Mouse (Mus musculus) stomach, postnatal 0 days (tissue): ENCODE measurements around the gene Ngdn. TPM values are rescaled to one million over a fixed set of nuclear protein-coding genes. Genes with fewer than 3 reads are reported as not detected.

Experiments used
- ATAC-seq: fragments of 200-750 bp; cut with Nextera tagmentation; 2 replicates; pipeline ENCODE4 v1.8.0; 2017; ENCODE audit not compliant: low FRiP score, low TSS enrichment
- DNase-seq: peaks from one replicate; pipeline ENCODE4 v3.0.0-alpha.2; 2016; ENCODE audit warnings: low spot score
- H3K27ac ChIP-seq: fragments of 300-500 bp; sonication (generic); replicated peaks from 2 replicates; pipeline ENCODE4 v1.5.1; 2014; ENCODE audit warnings: mild to moderate bottlenecking, control low read depth
- H3K27me3 ChIP-seq: fragments of 300-500 bp; sonication (generic); 2 replicates; pipeline ENCODE4 v1.6.1; 2014; ENCODE audit warnings: low read length; ENCODE audit not compliant: control insufficient read depth, insufficient read depth
- H3K36me3 ChIP-seq: fragments of 300-500 bp; sonication (generic); 2 replicates; pipeline ENCODE4 v1.6.1; 2014; ENCODE audit warnings: low read length, mixed read lengths; ENCODE audit not compliant: control insufficient read depth, insufficient read depth
- H3K4me1 ChIP-seq: fragments of 300-500 bp; sonication (generic); replicated peaks from 2 replicates; pipeline ENCODE4 v1.6.1; 2014; ENCODE audit warnings: antibody characterized with exemption; ENCODE audit not compliant: control insufficient read depth, insufficient read depth
- H3K4me2 ChIP-seq: fragments of 300-500 bp; sonication (generic); replicated peaks from 2 replicates; pipeline ENCODE4 v1.6.1; 2014; ENCODE audit warnings: low read depth, mild to moderate bottlenecking, control low read depth, moderate library complexity
- H3K4me3 ChIP-seq: fragments of 300-500 bp; sonication (generic); 2 replicates; pipeline ENCODE4 v1.5.1; 2014; ENCODE audit warnings: low read depth, low read length, control low read depth
- H3K9ac ChIP-seq: fragments of 300-500 bp; sonication (generic); 2 replicates; pipeline ENCODE4 v1.6.1; 2014; ENCODE audit warnings: mild to moderate bottlenecking, low read length, control low read depth, mixed read lengths
- H3K9me3 ChIP-seq: fragments of 300-500 bp; sonication (generic); 2 replicates; pipeline ENCODE4 v1.6.1; 2016; ENCODE audit warnings: low read length; ENCODE audit not compliant: control insufficient read depth
- CTCF ChIP-seq: IDR thresholded peaks from 2 replicates; pipeline ENCODE4 v1.5.1; 2016; ENCODE audit warnings: antibody characterized with exemption, low read depth, mild to moderate bottlenecking, moderate library complexity
- EP300 ChIP-seq: optimal IDR thresholded peaks from 2 replicates; pipeline ENCODE3; 2016; ENCODE audit warnings: antibody characterized with exemption
- WGBS: fragments of 180-500 bp; shearing (Covaris S2); extraction: QIAGEN DNeasy Blood & Tissue Kit; methylation state at CpG from one replicate; pipeline ENCODE4 v1.1.7; 2014; 5-methylcytosine and 5-hydroxymethylcytosine counted together
- microRNA counts: library from miRNA; unstranded; fragments of <30 nt; microRNA quantifications from one replicate; lab custom pipeline; 2015
- microRNA-seq: library from miRNA; unstranded; fragments of <30 nt; microRNA quantifications from one replicate; pipeline ENCODE4, GENCODE M21; 2016
- polyA plus RNA-seq: library from polyadenylated mRNA; unstranded; fragments of >200 nt; fragmentation: Nextera tagmentation; extraction: Ambion mirVana; gene quantifications from 2 replicates; pipeline ENCODE4 v1.2.1, GENCODE M21; 2015

Gene Ngdn
- polyA plus RNA-seq, 1 experiment from 2014 or later: 55.2 TPM

- H3K4me1 ChIP-seq: no peaks in the 10 kb centered on the region
- DNase-seq (no peak), ATAC-seq (no peak)
- H3K9me3 ChIP-seq: no peaks in the 10 kb centered on the region
- H3K27ac ChIP-seq: no peak overlapping the region
- TF ChIP-seq CTCF (no peak), EP300 (no peak)
- no peak overlapping the region for H3K4me3 ChIP-seq
- H3K9ac ChIP-seq: no peak overlapping the region
- no peaks in the 10 kb centered on the region for H3K36me3 ChIP-seq
- H3K4me2 ChIP-seq: no peak overlapping the region
- 84% methylated on average over 35 of the region's 35 CpGs for WGBS
- H3K27me3 ChIP-seq: no peaks in the 10 kb centered on the region
Measured at GRCm38 (mm10) chr14:55064481-55065370, 49.5 kb downstream of the Ngdn start.

- Histone ChIP-seq H3K9me3 (no peaks in the 10 kb centered on the region), H3K4me3 (no peak overlapping the region), H3K27me3 (no peaks in the 10 kb centered on the region), H3K4me1 (no peaks in the 10 kb centered on the region), H3K4me2 (no peak overlapping the region), H3K9ac (no peak overlapping the region), H3K36me3 (no peaks in the 10 kb centered on the region), H3K27ac (no peak overlapping the region)
- ATAC-seq (no peak), DNase-seq (no peak)
- WGBS: 88% methylated on average over 13 of the region's 13 CpGs
- no peak for TF ChIP-seq EP300
- TF ChIP-seq CTCF: no peak
Measured at GRCm38 (mm10) chr14:55065391-55065790, 50.1 kb downstream of the Ngdn start.

GRCm38 (mm10) chr14:55066042-55066441 lies 50.8 kb downstream of the Ngdn start:
- Histone ChIP-seq H3K4me3 (no peak overlapping the region), H3K9ac (no peak overlapping the region), H3K4me1 (no peaks in the 10 kb centered on the region), H3K9me3 (no peaks in the 10 kb centered on the region), H3K4me2 (no peak overlapping the region), H3K27me3 (no peaks in the 10 kb centered on the region), H3K27ac (no peak overlapping the region), H3K36me3 (no peaks in the 10 kb centered on the region)
- no peak for TF ChIP-seq CTCF
- TF ChIP-seq EP300: no peak
- WGBS: 89% methylated on average over 8 of the region's 8 CpGs
- ATAC-seq: no peak
- DNase-seq: no peak

GRCm38 (mm10) chr14:55071756-55072155 lies 56.5 kb downstream of the Ngdn start:
- no peaks in the 10 kb centered on the region for H3K4me1 ChIP-seq
- ATAC-seq (0 out of 2 replicates have a peak, but pooled peaks have one; percentile 41), DNase-seq (peak; percentile 60)
- H3K36me3 ChIP-seq: no peaks in the 10 kb centered on the region
- no peak overlapping the region for H3K9ac ChIP-seq
- no peak overlapping the region for H3K27ac ChIP-seq
- no peaks in the 10 kb centered on the region for H3K27me3 ChIP-seq
- peak overlapping the region; percentile 35 for H3K4me2 ChIP-seq
- 0 out of 2 replicates have a peak overlapping the region, but pooled peaks have one; percentile 2 for H3K4me3 ChIP-seq
- no peaks in the 10 kb centered on the region for H3K9me3 ChIP-seq
- WGBS: 31% methylated on average over 19 of the region's 19 CpGs
- TF ChIP-seq CTCF (no peak), EP300 (no peak)

MicroRNAs within 50 kb of the gene (microRNA counts, 519-probe panel; counts per million panel counts)
- microRNA mmu-miR-208b (lab: Ali Mortazavi, UCI): 2,921 counts per million, percentile 9 among the panel's probes with 10 or more counts

Small RNA genes lying within 50 kb of the gene (microRNA-seq; reads per million reads assigned to microRNA genes)
- 113 reads per million, percentile 46 among the genes with 10 or more reads in this experiment for gene Mir208b

Other genes starting within 250 kb of the Ngdn start
- gene Slc7a8, start 233.5 kb upstream of the Ngdn start, polyA plus RNA-seq: 3.1 and 4.2 TPM in 2 replicates
- not detected in 2 replicates for gene Rnf212b, start 201.3 kb upstream of the Ngdn start, polyA plus RNA-seq
- gene Homez, start 144.5 kb upstream of the Ngdn start, polyA plus RNA-seq: 4.5 and 5.0 TPM in 2 replicates
- 1.7 and 2.2 TPM in 2 replicates for gene Ppp1r3e, start 137.9 kb upstream of the Ngdn start, polyA plus RNA-seq
- 4.3 and 4.7 TPM in 2 replicates for gene Bcl2l2, start 132.1 kb upstream of the Ngdn start, polyA plus RNA-seq
- gene Gm20521, start 132.0 kb upstream of the Ngdn start, polyA plus RNA-seq: 1.2 TPM in 2 replicates
- 46.4 and 56.2 TPM in 2 replicates for gene Pabpn1, start 123.0 kb upstream of the Ngdn start, polyA plus RNA-seq
- gene Slc22a17, start 102.3 kb upstream of the Ngdn start, polyA plus RNA-seq: 15.4 and 20.6 TPM in 2 replicates
- 14.1 and 16.8 TPM in 2 replicates for gene Efs, start 89.3 kb upstream of the Ngdn start, polyA plus RNA-seq
- 0.15 TPM in 1 of 2 replicates, not detected in the other for gene Il25, start 82.8 kb upstream of the Ngdn start, polyA plus RNA-seq
- gene Cmtm5, start 79.2 kb upstream of the Ngdn start, polyA plus RNA-seq: 3.3 and 4.6 TPM in 2 replicates
- 0.27 and 0.29 TPM in 2 replicates for gene Myh6, start 48.5 kb upstream of the Ngdn start, polyA plus RNA-seq
- not detected in 2 replicates for gene Gm17428, start 38.5 kb upstream of the Ngdn start, polyA plus RNA-seq
- gene Myh7, start 20.8 kb upstream of the Ngdn start, polyA plus RNA-seq: 1.4 and 2.4 TPM in 2 replicates
- 1.0 and 1.3 TPM in 2 replicates for gene Zfhx2, start 76.9 kb downstream of the Ngdn start, polyA plus RNA-seq
- 11.5 and 11.8 TPM in 2 replicates for gene Thtpa, start 79.3 kb downstream of the Ngdn start, polyA plus RNA-seq
- gene Ap1g2, start 91.1 kb downstream of the Ngdn start, polyA plus RNA-seq: 26.4 and 31.0 TPM in 2 replicates
- 0.82 and 1.0 TPM in 2 replicates for gene Jph4, start 101.5 kb downstream of the Ngdn start, polyA plus RNA-seq
- gene Dhrs2, start 206.6 kb downstream of the Ngdn start, polyA plus RNA-seq: 0.18 and 0.23 TPM in 2 replicates